Mouse (Mus musculus) left cerebral cortex, postnatal 25 days (tissue): Measurements from ENCODE around the gene Dera. TPM values are rescaled to one million over a fixed set of nuclear protein-coding genes. Genes with fewer than 3 reads are reported as not detected.

Experiments used
- DNase-seq, 2 experiments: peaks; one replicate each; pipeline ENCODE4 v3.0.0; 2022; ENCODE audit warnings: low spot score in 2 of 2, mixed read lengths in 1 of 2
- intact Hi-C: fragments of 180-260 bp; cut with DNase I; formaldehyde crosslinking; loops from one replicate; pipeline ENCODE4 v1.15.1; 2025
- total RNA-seq, 2 experiments: library from RNA; stranded (reverse); gene quantifications; 2 replicates each; pipeline ENCODE4 v1.2.3; 2021

The Dera gene
- total RNA-seq, 2 experiments from 2014 or later = 4.1 to 4.7 TPM

DNA sequence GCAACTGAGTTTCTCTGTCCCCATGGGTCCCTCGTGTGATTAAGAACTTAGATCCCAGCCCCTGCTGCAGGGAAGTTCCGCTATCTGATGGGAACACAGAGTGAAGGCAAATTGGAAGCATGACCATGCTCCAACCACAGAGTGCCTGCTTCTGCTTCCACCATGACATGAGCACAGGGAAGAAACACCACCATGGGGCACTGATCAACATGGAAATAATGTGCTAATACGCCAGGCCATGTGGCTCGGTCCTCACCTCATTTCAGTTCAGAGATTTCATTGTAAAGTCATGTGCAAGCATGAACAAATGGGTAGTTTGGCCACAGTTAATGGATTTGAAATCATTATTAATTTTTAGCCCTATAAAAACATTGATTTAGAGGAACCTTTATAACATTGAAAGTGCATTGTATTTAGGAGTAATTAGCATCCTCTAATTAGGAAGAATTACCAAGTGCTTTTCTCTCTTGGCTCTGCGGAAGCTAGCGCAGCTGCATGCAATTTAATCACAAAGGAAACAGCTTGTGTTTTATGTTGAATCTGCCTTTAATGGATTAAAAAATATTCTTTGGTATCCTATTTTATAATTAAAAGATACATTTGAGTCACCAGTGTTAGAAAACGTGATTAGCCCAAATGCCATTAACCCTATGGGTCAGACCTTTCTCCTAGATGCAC, 115.7 kb downstream of the Dera start:
- intact Hi-C loops = loop anchor here (5.0 kb wide), 1 partner anchor 282 kb away; no protein-coding TSS in a partner anchor
- DNase-seq = no peak

DNA sequence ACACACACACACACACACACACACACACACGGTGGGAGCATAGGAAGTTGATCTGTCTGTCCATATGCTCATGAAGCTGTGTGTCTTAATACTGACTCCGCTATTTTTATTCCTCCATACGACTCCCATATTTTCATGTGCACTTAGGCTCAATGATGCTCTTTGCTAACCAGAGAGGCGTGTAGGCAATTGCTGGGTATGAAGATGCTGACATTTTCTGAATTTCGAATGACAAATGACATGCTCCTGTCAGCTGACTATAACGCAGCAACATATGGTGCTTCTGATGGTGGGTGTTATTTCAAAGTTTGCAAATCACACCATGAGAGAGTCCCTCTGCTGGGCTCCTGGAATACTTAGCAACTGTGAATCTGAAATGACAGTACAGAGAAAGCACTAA, 116.3 kb downstream of the Dera start:
- peak; percentile 64 to 88 for DNase-seq
- intact Hi-C loops = loop anchor here (1.0 to 5.0 kb wide), 2 partner anchors 65 to 282 kb away; no protein-coding TSS in a partner anchor

DNA sequence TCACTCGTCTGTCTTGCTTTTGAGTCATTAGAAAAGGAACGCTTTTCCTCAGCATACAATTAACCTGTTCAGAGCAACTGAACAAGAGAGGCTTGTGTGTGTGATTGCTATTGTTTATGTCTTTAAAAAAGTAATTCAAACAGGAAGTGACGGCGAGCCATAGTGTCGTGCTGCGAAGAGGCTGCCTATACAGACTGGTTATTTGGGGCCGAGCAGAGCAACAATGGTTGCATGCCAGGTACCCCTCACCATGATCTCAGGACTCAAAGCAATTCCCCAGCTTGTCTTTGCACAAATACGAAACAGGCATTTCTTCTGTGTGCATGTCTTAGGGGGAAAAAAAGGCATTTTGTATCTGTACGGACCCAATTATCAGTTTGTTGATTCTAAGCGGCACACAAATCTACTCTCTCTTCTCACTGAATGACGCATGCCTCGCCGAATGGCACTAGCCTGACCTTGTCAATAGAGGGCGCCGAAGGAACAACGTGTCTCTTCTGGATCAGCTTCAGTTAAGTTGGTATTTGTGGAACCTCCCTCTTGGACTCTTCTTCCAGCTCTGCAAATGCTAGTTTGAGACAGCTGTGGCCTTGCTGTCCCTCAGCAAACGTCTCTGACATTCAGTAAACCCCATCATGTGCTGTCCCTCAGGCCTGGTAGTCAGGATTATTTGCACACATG, 117.8 kb downstream of the Dera start:
- peak; percentile 70 to 77 for DNase-seq
- intact Hi-C loops = loop anchor here (5.0 kb wide), 1 partner anchor 280 kb away; no protein-coding TSS in a partner anchor

DNA sequence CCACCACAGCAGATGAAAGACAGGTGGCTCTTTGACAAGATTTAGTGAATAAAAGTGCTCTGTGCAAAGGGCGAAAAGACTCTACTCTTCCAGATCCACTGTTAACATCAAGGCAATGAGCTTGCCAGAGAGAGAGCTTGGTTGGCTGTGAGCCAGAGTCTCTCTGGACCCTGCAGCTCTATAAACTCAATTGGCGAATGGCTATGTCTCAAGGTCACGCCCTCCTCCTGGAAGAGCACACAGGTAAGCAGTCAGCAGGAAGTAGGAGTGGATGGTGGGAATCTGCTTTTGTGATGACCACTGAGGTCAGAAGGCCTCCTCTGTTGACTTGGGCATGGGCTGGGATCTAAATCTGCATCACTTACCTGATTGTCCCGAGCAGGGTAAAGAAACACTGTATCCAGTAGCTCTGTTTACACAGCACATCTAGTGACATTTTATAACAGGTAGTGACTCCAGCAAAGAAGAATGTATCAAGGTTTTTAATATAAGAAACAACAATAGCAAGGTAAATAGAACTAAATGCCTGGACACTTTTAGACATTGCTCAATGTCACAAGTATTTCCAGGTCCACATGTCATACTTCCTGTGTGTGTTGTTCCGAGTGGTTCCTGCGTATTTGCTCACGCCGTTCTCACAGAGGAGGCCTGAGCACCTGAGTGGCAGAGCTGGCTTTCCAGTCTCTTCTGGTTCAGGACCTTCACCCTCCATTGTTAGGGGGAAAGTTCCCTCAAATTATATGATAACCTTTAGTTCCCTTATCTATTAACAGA, 120.3 kb downstream of the Dera start:
- no peak for DNase-seq
- intact Hi-C loops = loop anchor here (5.0 kb wide), 1 partner anchor 278 kb away; no protein-coding TSS in a partner anchor

DNA sequence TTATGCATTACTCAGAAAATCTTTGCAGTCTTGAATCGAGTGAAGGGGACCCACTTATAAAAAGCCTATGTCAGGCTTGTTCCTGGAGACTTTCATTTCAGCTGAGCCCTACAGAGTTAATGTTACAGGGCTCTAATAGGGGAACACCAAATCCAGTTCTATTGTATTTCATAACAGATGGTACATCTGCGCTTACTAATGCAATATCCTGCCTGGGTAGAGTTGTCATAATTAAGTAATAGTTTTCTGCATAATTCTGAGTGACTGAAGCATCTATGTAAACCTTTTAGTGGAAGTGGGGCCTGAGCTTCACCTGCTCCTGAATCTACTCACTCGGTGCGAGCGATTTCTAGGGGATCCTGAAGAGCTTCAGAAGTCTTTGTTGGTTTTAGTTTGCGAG, 131.3 kb downstream of the Dera start:
- intact Hi-C loops = no loop called here
- no peak for DNase-seq

DNA sequence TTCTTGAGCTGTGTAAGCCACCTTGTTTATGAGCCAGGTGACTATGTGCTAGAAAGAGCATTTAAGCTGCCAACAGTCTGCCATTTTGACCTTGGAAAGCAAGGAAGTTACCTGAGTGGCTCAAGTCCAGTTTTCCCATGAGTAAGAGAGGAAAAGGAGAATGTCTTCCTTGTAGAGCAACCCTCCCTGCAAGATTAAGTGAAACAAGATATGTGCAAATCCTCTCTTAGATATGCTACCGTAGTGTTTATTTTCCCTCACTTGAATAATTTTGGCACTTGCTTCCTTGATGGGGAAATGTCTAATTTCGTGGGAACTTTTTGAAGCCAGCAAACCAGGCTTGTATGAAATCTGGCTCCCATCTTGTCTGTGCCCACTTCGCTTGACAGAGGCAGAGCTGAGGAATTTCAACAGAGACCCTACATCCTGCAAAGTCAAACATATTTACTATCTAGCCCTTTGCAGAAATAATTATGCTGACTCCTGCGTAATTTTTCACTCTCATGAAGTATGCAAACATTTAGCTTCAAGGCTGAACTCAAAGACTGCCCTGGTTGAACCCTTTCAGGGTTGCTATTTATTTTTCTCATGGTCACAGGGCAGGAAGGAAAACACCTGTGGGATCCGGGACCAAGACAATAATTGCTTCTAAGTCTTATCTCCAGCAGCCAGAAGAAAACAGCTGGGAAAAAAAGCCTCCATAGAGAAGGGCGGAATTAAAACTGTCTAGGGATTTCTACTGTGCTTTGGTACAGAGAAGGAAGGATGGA, 132.0 kb downstream of the Dera start:
- intact Hi-C loops = no loop called here
- DNase-seq = no peak

DNA sequence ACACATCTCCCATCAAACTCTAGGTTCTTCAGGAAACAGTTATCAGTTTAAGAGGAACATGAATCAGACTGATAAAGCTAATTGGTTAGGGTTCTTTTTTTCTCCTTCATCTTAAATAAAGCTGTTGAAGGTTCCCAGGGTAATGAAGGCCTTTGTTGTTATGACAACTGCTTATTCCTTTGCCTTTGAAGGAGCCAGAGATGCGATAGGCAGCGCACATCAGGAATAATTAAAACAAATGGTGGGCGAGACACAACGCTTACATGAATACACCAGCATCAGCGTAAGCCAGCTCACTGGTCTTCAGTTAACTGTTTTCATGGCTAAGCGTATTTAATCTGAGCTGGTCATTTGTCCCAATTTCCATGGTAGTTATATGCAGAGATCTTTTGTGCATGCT, 132.9 kb downstream of the Dera start:
- intact Hi-C loops = no loop called here
- no peak for DNase-seq

DNA sequence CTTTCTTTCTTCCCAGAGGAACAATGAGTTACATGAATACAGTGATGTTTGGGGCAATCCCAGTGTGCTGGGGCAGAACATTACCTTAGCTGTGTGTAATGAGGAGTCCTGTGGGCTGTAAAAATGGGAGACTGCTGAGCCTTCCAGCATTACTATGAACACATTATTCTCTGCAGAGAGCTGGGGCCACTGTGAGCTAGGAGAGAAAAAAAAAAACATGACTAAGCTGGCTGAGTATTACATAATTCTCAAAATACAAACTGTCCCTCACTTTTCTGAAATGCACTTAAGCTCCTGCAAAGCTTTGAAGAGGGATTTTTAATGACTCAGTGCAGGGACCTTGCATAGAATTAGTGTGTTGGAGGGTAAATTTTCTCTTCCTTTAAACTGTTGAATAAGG, 143.3 kb downstream of the Dera start:
- intact Hi-C loops = no loop called here

DNA sequence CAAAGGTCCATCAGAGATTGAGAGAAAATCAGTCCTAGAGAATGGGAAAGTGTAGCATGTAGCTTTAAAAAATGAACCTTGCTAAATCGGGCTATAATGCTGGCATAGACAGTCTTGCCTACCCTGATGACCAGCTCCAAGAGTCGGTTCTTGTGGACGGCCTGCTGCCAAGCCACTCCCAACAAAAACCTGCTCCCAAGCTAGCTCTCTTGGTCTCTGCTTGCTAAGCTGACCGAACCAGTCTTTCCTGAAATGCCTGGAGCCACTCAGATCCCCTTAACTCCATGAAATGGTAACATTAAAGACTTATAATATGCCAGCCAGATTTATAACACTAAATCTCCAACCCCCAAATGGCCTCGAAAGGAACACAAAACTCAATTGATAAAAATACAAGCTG, 146.9 kb downstream of the Dera start:
- intact Hi-C loops = no loop called here
- no peak for DNase-seq

More for the DNA sequence above, 143.3 kb downstream of the Dera start:
- peak in 1 of 2 experiments; percentile 42 for DNase-seq

Other genes with a start within 250 kb of the Dera start
- 10 to 100 TPM; 33.9 to 38.0 TPM for gene Eps8, start 99.7 kb upstream of the Dera start, total RNA-seq
- 100 to 1,000 TPM; 112 to 123 TPM for gene Strap, start 19.5 kb upstream of the Dera start, total RNA-seq